12 mouse cellular contexts compared by ENCODE assay signal in the genomic region with DNA sequence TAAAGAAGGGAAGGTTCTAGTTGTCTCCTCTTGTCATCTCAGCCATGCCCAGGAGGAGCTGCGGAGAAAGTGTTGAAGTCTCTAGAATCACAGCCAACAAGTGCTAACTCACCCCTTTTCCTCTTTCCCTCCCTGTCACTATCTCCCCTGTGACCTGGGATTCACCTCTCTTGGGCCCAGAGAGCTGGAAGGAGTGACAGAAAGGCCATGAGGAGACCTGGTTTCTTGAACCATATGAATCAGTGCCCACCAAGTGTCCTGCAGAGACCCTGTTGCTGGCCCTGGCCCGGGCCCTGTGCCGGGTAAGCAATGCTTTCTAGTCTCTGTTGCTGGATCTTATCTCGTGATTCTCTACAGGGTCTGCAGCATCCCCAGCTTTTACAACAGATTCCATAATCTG.
DNase-seq lines count a peak whose midpoint lies in the region; ATAC-seq and TF ChIP-seq lines count a peak whose summit lies in the region.
"Had no signal": no experiment of that assay in that cellular context is flagged by ENCODE, and none has a peak within 500 bp of the region (broad histone marks: within the 10 kb centered on the region; RNA-seq: fewer than 3 reads in every experiment).

No protein-coding gene starts in this region.

- WGBS in heart, embryonic 12.5 days: 48% methylated on average over 4 of the region's 4 CpGs
- 85% methylated on average over 4 of the region's 4 CpGs for WGBS in kidney, embryonic 14.5 days
- WGBS in lung, embryonic 16.5 days: 65% methylated on average over 4 of the region's 4 CpGs
- WGBS in stomach, embryonic 15.5 days: 80% methylated on average over 4 of the region's 4 CpGs
- WGBS in thymus, adult 2 months: 92% methylated on average over 4 of the region's 4 CpGs

- no peak for TF ChIP-seq CTCF in thymus, adult 2 months (IDR thresholded peaks at IDR 0.05; ENCODE audit: borderline replicate concordance, control insufficient read depth, extremely low read depth, insufficient read depth, low read length, poor library complexity)

- H3K4me3 ChIP-seq in heart, embryonic 12.5 days: no peak overlapping the region
- no peak overlapping the region for H3K4me3 ChIP-seq in kidney, embryonic 14.5 days (ENCODE audit: low read length)
- no peak overlapping the region for H3K4me3 ChIP-seq in lung, embryonic 16.5 days (ENCODE audit: low read length)
- H3K4me3 ChIP-seq in stomach, embryonic 15.5 days (replicated peaks): no peak overlapping the region
- no peak overlapping the region for H3K4me3 ChIP-seq in thymus, adult 2 months (ENCODE audit: control insufficient read depth, insufficient read depth, low read length)
- H3K4me3 ChIP-seq: liver, embryonic 15.5 days had no signal

- H3K9ac ChIP-seq in heart, embryonic 12.5 days: no peak overlapping the region
- H3K9ac ChIP-seq in kidney, embryonic 14.5 days (ENCODE audit: low read depth, low read length): no peak overlapping the region
- H3K9ac ChIP-seq in lung, embryonic 16.5 days (ENCODE audit: low read length): no peak overlapping the region
- no peak overlapping the region for H3K9ac ChIP-seq in stomach, embryonic 15.5 days
- H3K9ac ChIP-seq: liver, embryonic 15.5 days had no signal

- no peak for DNase-seq in heart, adult 8-10 months (ENCODE audit: low spot score)
- no peak for DNase-seq in kidney, adult 8-10 months
- no peak for DNase-seq in lung, postnatal 36 days
- DNase-seq in thymus, adult 2 months: no peak
- DNase-seq: cerebellum, adult 11-12 months; cerebellum, postnatal 36 days; right cerebral cortex, postnatal 4 days had no signal

- H3K4me1 ChIP-seq in heart, embryonic 12.5 days (replicated peaks): peaks cover 31% of the 10 kb centered on the region
- peaks cover 17% of the 10 kb centered on the region; the same call in 1 of the 2 replicates for H3K4me1 ChIP-seq in kidney, embryonic 14.5 days (ENCODE audit: control insufficient read depth, insufficient read depth, low read length)
- H3K4me1 ChIP-seq in lung, embryonic 16.5 days (replicated peaks; ENCODE audit: control insufficient read depth, insufficient read depth, low read length): peaks cover 24% of the 10 kb centered on the region
- peaks cover 13% of the 10 kb centered on the region for H3K4me1 ChIP-seq in stomach, embryonic 15.5 days
- peaks cover 21% of the 10 kb centered on the region for H3K4me1 ChIP-seq in thymus, adult 2 months (replicated peaks; ENCODE audit: control insufficient read depth, insufficient read depth, low read length)
- H3K4me1 ChIP-seq: liver, embryonic 15.5 days had no signal

- ATAC-seq in heart, embryonic 12.5 days (ENCODE audit: insufficient number of reproducible peaks, low FRiP score): no peak
- no peak for ATAC-seq in kidney, embryonic 14.5 days (ENCODE audit: low FRiP score, low TSS enrichment)
- no peak for ATAC-seq in lung, embryonic 16.5 days (ENCODE audit: low read depth)
- ATAC-seq in stomach, embryonic 15.5 days (ENCODE audit: insufficient read depth, low FRiP score, low read depth): no peak

- H3K36me3 ChIP-seq in heart, embryonic 12.5 days: no peaks in the 10 kb centered on the region
- no peaks in the 10 kb centered on the region for H3K36me3 ChIP-seq in kidney, embryonic 14.5 days (ENCODE audit: control insufficient read depth, insufficient read depth, low read length)
- no peaks in the 10 kb centered on the region for H3K36me3 ChIP-seq in lung, embryonic 16.5 days (ENCODE audit: control insufficient read depth, insufficient read depth, low read length)
- no peaks in the 10 kb centered on the region for H3K36me3 ChIP-seq in stomach, embryonic 15.5 days
- no peaks in the 10 kb centered on the region for H3K36me3 ChIP-seq in thymus, adult 2 months (ENCODE audit: control insufficient read depth, insufficient read depth, low read length)
- H3K36me3 ChIP-seq: liver, embryonic 15.5 days had no signal

- H3K4me2 ChIP-seq in heart, embryonic 12.5 days: no peak overlapping the region
- H3K4me2 ChIP-seq in kidney, embryonic 14.5 days (replicated peaks; ENCODE audit: low read depth, low read length): no peak overlapping the region
- H3K4me2 ChIP-seq in lung, embryonic 16.5 days (ENCODE audit: low read depth, low read length): peak overlapping the region; percentile 33; the same call in 1 of the 2 replicates
- H3K4me2 ChIP-seq in stomach, embryonic 15.5 days: no peak overlapping the region
- H3K4me2 ChIP-seq: liver, embryonic 15.5 days had no signal

- H3K27me3 ChIP-seq in heart, embryonic 12.5 days (replicated peaks): no peaks in the 10 kb centered on the region
- H3K27me3 ChIP-seq in kidney, embryonic 14.5 days (ENCODE audit: control insufficient read depth, insufficient read depth, low read length): no peaks in the 10 kb centered on the region
- H3K27me3 ChIP-seq in lung, embryonic 16.5 days (ENCODE audit: control insufficient read depth, insufficient read depth, low read depth, low read length): no peaks in the 10 kb centered on the region
- no peaks in the 10 kb centered on the region for H3K27me3 ChIP-seq in stomach, embryonic 15.5 days (replicated peaks)
- H3K27me3 ChIP-seq in thymus, adult 2 months (ENCODE audit: control insufficient read depth, insufficient read depth, low read length): no peaks in the 10 kb centered on the region
- H3K27me3 ChIP-seq: liver, embryonic 15.5 days had no signal

- TF ChIP-seq POLR2A in thymus, adult 2 months (IDR thresholded peaks at IDR 0.05; ENCODE audit: control insufficient read depth, extremely low read depth, insufficient read depth, low read length, poor library complexity): no peak

- H3K27ac ChIP-seq in heart, embryonic 12.5 days (ENCODE audit: poor library complexity, severe bottlenecking): peak overlapping the region; percentile 60
- peak overlapping the region; percentile 25; the same call in 1 of the 2 replicates for H3K27ac ChIP-seq in kidney, embryonic 14.5 days (ENCODE audit: low read depth, low read length)
- H3K27ac ChIP-seq in lung, embryonic 16.5 days (ENCODE audit: low read length): peak overlapping the region; percentile 96
- peak overlapping the region; percentile 74; the same call in 1 of the 2 replicates for H3K27ac ChIP-seq in stomach, embryonic 15.5 days
- H3K27ac ChIP-seq in thymus, adult 2 months (ENCODE audit: control insufficient read depth, insufficient read depth, low read length): no peak overlapping the region
- H3K27ac ChIP-seq: liver, embryonic 15.5 days had no signal

- H3K9me3 ChIP-seq in heart, embryonic 12.5 days (replicated peaks): peaks cover 8% of the 10 kb centered on the region; the same call in 1 of the 2 replicates
- H3K9me3 ChIP-seq in kidney, embryonic 14.5 days (ENCODE audit: control insufficient read depth, low read length): no peaks in the 10 kb centered on the region
- 0 out of 2 replicates have a peak, but pooled peaks cover 2% of the 10 kb centered on the region for H3K9me3 ChIP-seq in lung, embryonic 16.5 days (ENCODE audit: control insufficient read depth, low read length)
- no peaks in the 10 kb centered on the region for H3K9me3 ChIP-seq in stomach, embryonic 15.5 days
- H3K9me3 ChIP-seq: liver, embryonic 15.5 days had no signal
